In genomic region chr9:90241041-90241440, GRCm38 (mm10) we compare ENCODE assay signal across 19 mouse cellular contexts. TPM values are rescaled to one million over a fixed set of nuclear protein-coding genes. Genes with fewer than 3 reads are reported as not detected.
DNase-seq lines count a peak whose midpoint lies in the region; ATAC-seq and TF ChIP-seq lines count a peak whose summit lies in the region.
"Had no signal": no experiment of that assay in that cellular context is flagged by ENCODE, and none has a peak within 500 bp of the region (broad histone marks: within the 10 kb centered on the region; RNA-seq: fewer than 3 reads in every experiment).

No protein-coding gene starts in this region.

- TF ChIP-seq POLR2A in bone marrow, adult 2 months (IDR thresholded peaks at IDR 0.05; ENCODE audit: borderline replicate concordance, control insufficient read depth, low read depth, low read length) = no peak

- peaks cover 4% of the 10 kb centered on the region; the same call in 1 of the 2 replicates for H3K4me1 ChIP-seq in hindbrain, embryonic 13.5 days (replicated peaks)
- no peaks in the 10 kb centered on the region for H3K4me1 ChIP-seq in hindbrain, embryonic 11.5 days (replicated peaks; ENCODE audit: control insufficient read depth, insufficient read depth, low read length)
- no peaks in the 10 kb centered on the region for H3K4me1 ChIP-seq in midbrain, embryonic 16.5 days (ENCODE audit: control insufficient read depth, insufficient read depth, low read length)
- H3K4me1 ChIP-seq in midbrain, embryonic 10.5 days = no peaks in the 10 kb centered on the region
- H3K4me1 ChIP-seq in bone marrow, adult 2 months (ENCODE audit: control insufficient read depth, insufficient read depth, low read length) = peaks cover 19% of the 10 kb centered on the region
- peaks cover 60% of the 10 kb centered on the region for H3K4me1 ChIP-seq in liver, postnatal 0 days (ENCODE audit: insufficient read depth)
- H3K4me1 ChIP-seq: embryonic facial prominence, embryonic 12.5 days; hindbrain, embryonic 15.5 days had no signal

- no peak for DNase-seq in hindbrain, embryonic 11.5 days (ENCODE audit: low spot score)
- DNase-seq in midbrain, embryonic 10.5 days (ENCODE audit: low spot score) = no peak
- no peak for DNase-seq in liver, postnatal 0 days
- DNase-seq in kidney, postnatal 14 days = no peak
- DNase-seq: adrenal gland, postnatal 14 days; cerebellum, adult 2 months; embryo, embryonic 11 days; gastrocnemius, postnatal 14 days; heart, adult 2 months; heart, postnatal 14 days had no signal

- WGBS in hindbrain, embryonic 13.5 days = 84% methylated on average over 6 of the region's 6 CpGs
- 92% methylated on average over 6 of the region's 6 CpGs for WGBS in hindbrain, embryonic 11.5 days
- 92% methylated on average over 6 of the region's 6 CpGs for WGBS in midbrain, embryonic 16.5 days
- 96% methylated on average over 6 of the region's 6 CpGs for WGBS in midbrain, embryonic 10.5 days
- 60% methylated on average over 6 of the region's 6 CpGs for WGBS in bone marrow, adult 2 months
- 67% methylated on average over 6 of the region's 6 CpGs for WGBS in liver, postnatal 0 days (ENCODE audit: insufficient replicate concordance)

- TF ChIP-seq EP300 in liver, postnatal 0 days (IDR thresholded peaks at IDR 0.05; ENCODE audit: low read depth) = no peak

- no peak overlapping the region for H3K4me3 ChIP-seq in hindbrain, embryonic 13.5 days
- no peak overlapping the region for H3K4me3 ChIP-seq in hindbrain, embryonic 11.5 days (ENCODE audit: low read depth, low read length)
- H3K4me3 ChIP-seq in midbrain, embryonic 16.5 days (ENCODE audit: low read depth, low read length) = no peak overlapping the region
- no peak overlapping the region for H3K4me3 ChIP-seq in midbrain, embryonic 10.5 days
- H3K4me3 ChIP-seq in bone marrow, adult 2 months (replicated peaks; ENCODE audit: control insufficient read depth, low read depth, low read length) = no peak overlapping the region
- no peak overlapping the region for H3K4me3 ChIP-seq in liver, postnatal 0 days (ENCODE audit: low read depth, low read length)
- H3K4me3 ChIP-seq: embryonic facial prominence, embryonic 12.5 days; heart, adult 2 months; heart, embryonic 15.5 days; hindbrain, embryonic 15.5 days had no signal

- peaks cover 13% of the 10 kb centered on the region for H3K36me3 ChIP-seq in hindbrain, embryonic 13.5 days
- no peaks in the 10 kb centered on the region for H3K36me3 ChIP-seq in hindbrain, embryonic 11.5 days (ENCODE audit: control insufficient read depth, insufficient read depth, low read length)
- H3K36me3 ChIP-seq in midbrain, embryonic 16.5 days (ENCODE audit: control insufficient read depth, insufficient read depth, low read length) = no peaks in the 10 kb centered on the region
- peaks cover 19% of the 10 kb centered on the region for H3K36me3 ChIP-seq in midbrain, embryonic 10.5 days
- H3K36me3 ChIP-seq in liver, postnatal 0 days (replicated peaks; ENCODE audit: insufficient read depth, low read length) = peaks cover 41% of the 10 kb centered on the region

- H3K27ac ChIP-seq in hindbrain, embryonic 13.5 days = no peak overlapping the region
- H3K27ac ChIP-seq in hindbrain, embryonic 11.5 days (ENCODE audit: low read depth, low read length) = no peak overlapping the region
- 0 out of 2 replicates have a peak overlapping the region, but pooled peaks have one; percentile 14 for H3K27ac ChIP-seq in midbrain, embryonic 16.5 days (ENCODE audit: low read length)
- H3K27ac ChIP-seq in midbrain, embryonic 10.5 days (replicated peaks) = no peak overlapping the region
- H3K27ac ChIP-seq in bone marrow, adult 2 months (ENCODE audit: control insufficient read depth, insufficient read depth, low read depth, low read length, poor library complexity) = peak overlapping the region; percentile 34; the same call in 1 of the 2 replicates
- peak overlapping the region; percentile 5; the same call in 1 of the 2 replicates for H3K27ac ChIP-seq in liver, postnatal 0 days (ENCODE audit: low read depth)
- H3K27ac ChIP-seq: embryonic facial prominence, embryonic 12.5 days; heart, adult 2 months; heart, embryonic 15.5 days; hindbrain, embryonic 15.5 days had no signal

- no peaks in the 10 kb centered on the region for H3K9me3 ChIP-seq in hindbrain, embryonic 13.5 days
- no peaks in the 10 kb centered on the region for H3K9me3 ChIP-seq in hindbrain, embryonic 11.5 days (ENCODE audit: control insufficient read depth, low read length)
- H3K9me3 ChIP-seq in midbrain, embryonic 16.5 days (replicated peaks; ENCODE audit: control insufficient read depth, low read length, poor library complexity, severe bottlenecking) = no peaks in the 10 kb centered on the region
- H3K9me3 ChIP-seq in midbrain, embryonic 10.5 days (replicated peaks) = no peaks in the 10 kb centered on the region
- H3K9me3 ChIP-seq in liver, postnatal 0 days (ENCODE audit: low read length) = no peaks in the 10 kb centered on the region
- H3K9me3 ChIP-seq: embryonic facial prominence, embryonic 12.5 days; heart, embryonic 15.5 days; hindbrain, embryonic 15.5 days had no signal

- no peak for TF ChIP-seq CTCF in bone marrow, adult 2 months (IDR thresholded peaks at IDR 0.05; ENCODE audit: control insufficient read depth, insufficient read depth, low read length)
- TF ChIP-seq CTCF in liver, postnatal 0 days (IDR thresholded peaks at IDR 0.05; ENCODE audit: low read depth) = no peak

- ATAC-seq in hindbrain, embryonic 13.5 days (ENCODE audit: low FRiP score) = 0 out of 2 replicates have a peak, but pooled peaks have one; percentile 5
- ATAC-seq in hindbrain, embryonic 11.5 days (ENCODE audit: low FRiP score) = no peak
- no peak for ATAC-seq in midbrain, embryonic 16.5 days
- no peak for ATAC-seq in liver, postnatal 0 days
- ATAC-seq: activated CD4-positive, CD25-positive, alpha-beta regulatory T cell, adult 4 months; Patski had no signal

- no peak overlapping the region for H3K9ac ChIP-seq in hindbrain, embryonic 13.5 days
- no peak overlapping the region for H3K9ac ChIP-seq in hindbrain, embryonic 11.5 days (ENCODE audit: low read depth, low read length)
- H3K9ac ChIP-seq in midbrain, embryonic 16.5 days (ENCODE audit: low read depth, low read length) = no peak overlapping the region
- H3K9ac ChIP-seq in liver, postnatal 0 days (replicated peaks) = no peak overlapping the region
- H3K9ac ChIP-seq: embryonic facial prominence, embryonic 12.5 days; heart, embryonic 15.5 days; hindbrain, embryonic 15.5 days had no signal

- no peak overlapping the region for H3K4me2 ChIP-seq in hindbrain, embryonic 13.5 days
- no peak overlapping the region for H3K4me2 ChIP-seq in hindbrain, embryonic 11.5 days (replicated peaks; ENCODE audit: low read depth, low read length)
- no peak overlapping the region for H3K4me2 ChIP-seq in midbrain, embryonic 16.5 days (ENCODE audit: low read length)
- no peak overlapping the region for H3K4me2 ChIP-seq in liver, postnatal 0 days (ENCODE audit: low read depth, low read length)
- H3K4me2 ChIP-seq: embryonic facial prominence, embryonic 12.5 days; heart, embryonic 11.5 days; heart, embryonic 15.5 days; hindbrain, embryonic 15.5 days had no signal

- no peaks in the 10 kb centered on the region for H3K27me3 ChIP-seq in hindbrain, embryonic 13.5 days
- H3K27me3 ChIP-seq in hindbrain, embryonic 11.5 days (ENCODE audit: control insufficient read depth, insufficient read depth, low read length) = no peaks in the 10 kb centered on the region
- no peaks in the 10 kb centered on the region for H3K27me3 ChIP-seq in midbrain, embryonic 16.5 days (ENCODE audit: control insufficient read depth, insufficient read depth, low read depth, low read length)
- H3K27me3 ChIP-seq in midbrain, embryonic 10.5 days (ENCODE audit: low read depth, poor library complexity, severe bottlenecking) = no peaks in the 10 kb centered on the region
- H3K27me3 ChIP-seq in liver, postnatal 0 days (ENCODE audit: insufficient read depth, low read length) = no peaks in the 10 kb centered on the region
- H3K27me3 ChIP-seq: embryonic facial prominence, embryonic 12.5 days; heart, embryonic 15.5 days; hindbrain, embryonic 15.5 days; Patski had no signal

RNA-seq across cellular contexts. Expression of gene Tbc1d2b, which starts 29.6 kb away (rescaled TPM):
- polyA plus RNA-seq in hindbrain, embryonic 13.5 days (2015; fragmentation: Nextera tagmentation; extraction: Ambion mirVana) = 5.9 and 6.5 TPM in 2 replicates
- polyA plus RNA-seq in hindbrain, embryonic 11.5 days (2014; fragmentation: Nextera tagmentation; extraction: Ambion mirVana) = 8.0 and 9.1 TPM in 2 replicates
- 6.3 and 7.3 TPM in 2 replicates for polyA plus RNA-seq in midbrain, embryonic 16.5 days (2015; fragmentation: Nextera tagmentation; extraction: Ambion mirVana)
- polyA plus RNA-seq in midbrain, embryonic 10.5 days (2016; fragmentation: Nextera tagmentation; extraction: Ambion mirVana) = 7.9 and 8.9 TPM in 2 replicates
- 12.5 and 26.2 TPM in 2 replicates for polyA plus RNA-seq in bone marrow, adult 2 months (2011; ENCODE audit: insufficient read depth, insufficient read length, low replicate concordance, missing spikeins)
- polyA plus RNA-seq in liver, postnatal 0 days (2015; fragmentation: Nextera tagmentation; extraction: Ambion mirVana) = 5.1 and 6.2 TPM in 2 replicates

Comparison
In these comparisons a context has a peak if more than half of its experiments do, and no peak if none do; other contexts are left out.
1. H3K27ac ChIP-seq: peak in midbrain, embryonic 16.5 days (single experiment), bone marrow, adult 2 months (single experiment) and liver, postnatal 0 days (single experiment); none in hindbrain, embryonic 13.5 days (single experiment), hindbrain, embryonic 11.5 days (single experiment) and midbrain, embryonic 10.5 days (single experiment).